Mouse (Mus musculus): ENCODE results near the gene Spa17. TPM values are rescaled to one million over a fixed set of nuclear protein-coding genes. Genes with fewer than 3 reads are reported as not detected.

Gene Spa17
- polyA plus RNA-seq (2015; fragmentation: Nextera tagmentation; extraction: Ambion mirVana) = 2.8 and 4.3 TPM in 2 replicates

DNA sequence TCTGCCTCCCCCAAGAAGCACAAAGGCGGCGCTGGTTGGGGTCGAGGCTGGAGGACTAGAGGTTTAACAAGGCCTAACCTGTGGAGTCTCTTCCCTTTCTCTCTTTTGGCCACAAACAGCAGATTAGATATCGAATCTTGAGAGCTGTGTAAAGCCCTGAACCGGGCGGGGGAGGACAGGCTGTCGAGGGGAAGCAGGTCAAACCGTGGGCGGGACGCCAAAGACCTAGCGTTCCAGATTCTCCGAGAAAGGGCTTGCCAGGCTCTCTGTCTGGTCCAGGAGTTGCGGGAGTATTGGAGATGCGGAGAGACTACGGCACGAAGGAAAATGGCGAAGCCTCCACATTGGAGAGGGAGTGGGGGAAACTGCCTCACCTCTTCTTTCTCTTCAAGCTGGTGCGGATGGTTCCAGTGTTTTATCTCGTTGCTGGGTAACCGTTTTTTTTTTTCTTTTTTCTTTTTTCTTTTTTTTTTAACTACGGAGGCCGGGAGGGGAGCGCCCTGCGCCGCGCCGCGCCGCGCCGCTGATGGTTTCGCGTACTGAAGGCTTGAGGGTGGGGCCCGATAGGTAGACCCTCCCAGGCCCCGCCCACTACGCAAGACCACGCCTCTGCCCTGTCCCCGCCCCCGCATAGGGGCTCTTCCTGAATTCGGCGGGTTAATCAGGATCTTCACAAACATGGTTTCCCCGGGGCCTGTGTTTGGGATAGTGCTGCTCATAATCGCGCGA is at the start of gene Spa17:
Gene Spa17, minus strand, starts transcription at position 541 of the 729 bp plus-strand sequence.
- DNase-seq (ENCODE audit: low spot score) = peak; percentile 95

GRCm38 (mm10) chr9:37663210-37663609 is 49.7 kb upstream of the Spa17 start:
- DNase-seq (ENCODE audit: low spot score) = no peak

DNA sequence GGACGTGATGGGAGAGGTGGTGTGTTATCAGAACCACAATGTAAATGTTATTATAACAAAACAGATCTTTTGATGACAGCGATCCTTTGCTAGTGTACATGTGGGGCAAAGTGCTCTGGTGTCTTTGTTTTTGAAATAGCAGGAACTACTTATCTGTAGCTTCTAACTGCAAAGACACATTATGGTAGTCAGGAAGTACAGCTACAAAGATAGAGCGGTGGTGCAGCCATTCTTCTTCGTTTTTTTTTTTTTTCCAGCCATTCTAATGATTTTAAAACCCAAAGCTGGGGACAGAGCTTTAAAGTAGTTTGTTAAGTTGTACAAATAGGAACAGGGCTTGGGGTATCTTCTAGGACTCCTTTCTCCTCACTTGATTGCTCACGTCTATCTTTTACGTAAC is 45.9 kb upstream of the Spa17 start:
- no peak for DNase-seq (ENCODE audit: low spot score)

DNA sequence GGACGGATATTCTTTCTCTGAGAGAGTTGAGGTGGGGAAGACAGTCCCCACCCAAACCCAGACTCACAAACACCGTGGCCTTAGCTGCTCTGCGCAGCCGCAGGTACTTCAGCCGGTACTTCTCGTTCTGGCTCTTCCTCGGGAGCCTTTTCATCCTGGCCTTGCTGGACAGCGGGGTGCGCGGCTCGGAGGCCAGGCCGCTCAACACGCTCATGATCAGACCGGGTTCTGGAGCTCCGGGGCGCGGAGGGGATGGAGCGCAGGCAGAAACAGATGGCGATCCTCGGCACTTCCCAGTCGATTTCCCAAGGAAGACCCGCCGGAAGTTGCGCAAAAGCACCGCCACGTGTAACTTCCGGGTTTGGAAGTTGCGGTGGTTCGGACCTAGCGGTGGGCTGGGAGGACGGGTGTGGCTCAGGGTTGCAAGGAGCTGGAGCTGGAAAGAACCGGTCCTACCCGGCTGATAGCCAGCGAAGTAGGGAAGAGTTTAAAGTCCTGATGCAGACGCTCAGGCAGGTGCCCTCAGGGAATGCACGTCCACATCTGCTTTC is 43.5 kb upstream of the Spa17 start, which contains the start of gene Tbrg1:
Gene Tbrg1, minus strand, starts transcription at position 382 of the 551 bp plus-strand sequence.
- peak; percentile 58 for DNase-seq (ENCODE audit: low spot score)

DNA sequence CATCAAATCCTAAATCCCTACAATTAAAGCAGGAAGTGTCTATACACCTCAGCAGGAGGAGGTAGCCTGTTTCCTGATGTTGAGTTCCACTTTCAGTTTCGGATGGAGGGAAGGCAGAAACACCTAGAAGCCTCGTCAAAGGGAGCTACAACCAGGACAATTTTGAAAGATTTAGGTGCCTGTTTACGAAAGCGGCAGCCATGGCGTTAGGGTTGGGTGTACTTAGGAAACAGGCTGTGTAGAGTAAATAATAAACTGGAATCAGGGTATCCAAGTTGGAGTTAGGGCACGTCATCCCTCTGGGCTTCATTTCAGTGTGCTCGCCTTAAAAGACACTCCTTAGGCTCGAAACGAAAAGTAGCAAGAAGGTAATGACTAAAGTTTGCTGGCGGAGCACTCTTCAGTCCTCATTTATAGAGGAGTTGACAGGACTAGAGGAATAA is 42.9 kb upstream of the Spa17 start:
- peak; percentile 52 for DNase-seq (ENCODE audit: low spot score)

- DNase-seq (ENCODE audit: low spot score) = peak; percentile 9
These were observed 42.4 kb upstream of the Spa17 start for GRCm38 (mm10) chr9:37655961-37656360.

GRCm38 (mm10) chr9:37653836-37654235 is 40.3 kb upstream of the Spa17 start:
- DNase-seq (ENCODE audit: low spot score) = no peak

GRCm38 (mm10) chr9:37650639-37651038 is 37.1 kb upstream of the Spa17 start:
- no peak for DNase-seq (ENCODE audit: low spot score)

GRCm38 (mm10) chr9:37646246-37646645 is 32.7 kb upstream of the Spa17 start:
- no peak for DNase-seq (ENCODE audit: low spot score)

GRCm38 (mm10) chr9:37638721-37639120 is 25.2 kb upstream of the Spa17 start:
- DNase-seq (ENCODE audit: low spot score) = no peak

- no peak for DNase-seq (ENCODE audit: low spot score)
These were observed 23.4 kb upstream of the Spa17 start for GRCm38 (mm10) chr9:37636800-37637542.

- DNase-seq (ENCODE audit: low spot score) = peak; percentile 39
These were observed 22.8 kb upstream of the Spa17 start for GRCm38 (mm10) chr9:37636335-37636734.

- DNase-seq (ENCODE audit: low spot score) = no peak
These were observed 20.7 kb upstream of the Spa17 start for GRCm38 (mm10) chr9:37634269-37634668.

DNA sequence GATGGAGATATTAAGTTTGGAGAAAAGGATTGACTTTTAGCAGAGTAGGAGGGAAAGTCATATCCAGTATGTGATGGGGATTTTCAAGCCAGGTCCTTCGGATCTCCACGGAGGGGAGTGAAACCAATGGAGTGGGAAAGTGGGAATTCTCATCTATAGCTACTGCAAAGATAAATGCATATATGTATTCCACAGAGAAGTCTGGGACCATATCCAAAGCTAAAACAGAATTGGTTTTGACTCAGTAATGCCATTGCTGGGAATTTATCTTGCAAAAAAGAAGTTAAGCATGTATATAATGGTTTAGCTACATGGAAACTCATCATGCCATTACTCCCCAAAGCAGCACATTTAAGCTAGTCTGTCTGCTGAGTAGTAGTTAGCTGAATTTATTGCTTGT is 18.8 kb upstream of the Spa17 start:
- DNase-seq (ENCODE audit: low spot score) = no peak

DNA sequence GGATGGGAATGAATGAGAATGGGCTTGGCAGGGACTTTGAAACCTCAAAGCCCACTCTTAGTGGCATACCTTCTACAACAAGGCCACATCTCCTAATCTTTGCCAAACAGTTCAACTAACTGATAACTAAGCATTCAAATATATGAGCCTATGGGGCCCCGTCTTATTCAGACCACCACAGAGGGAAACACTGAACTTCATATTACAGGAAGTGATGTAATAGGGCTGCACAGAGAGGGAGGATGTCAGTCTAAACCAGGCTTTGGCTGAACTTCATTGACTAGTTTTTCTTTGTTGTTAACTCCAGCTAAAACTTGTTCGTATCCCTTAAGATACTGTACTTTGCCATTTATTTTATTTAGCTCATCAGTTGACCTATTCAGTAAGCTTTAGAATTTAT is 16.4 kb upstream of the Spa17 start:
- DNase-seq (ENCODE audit: low spot score) = no peak

- DNase-seq (ENCODE audit: low spot score) = no peak
These were observed 15.1 kb upstream of the Spa17 start for GRCm38 (mm10) chr9:37628581-37628980.

DNA sequence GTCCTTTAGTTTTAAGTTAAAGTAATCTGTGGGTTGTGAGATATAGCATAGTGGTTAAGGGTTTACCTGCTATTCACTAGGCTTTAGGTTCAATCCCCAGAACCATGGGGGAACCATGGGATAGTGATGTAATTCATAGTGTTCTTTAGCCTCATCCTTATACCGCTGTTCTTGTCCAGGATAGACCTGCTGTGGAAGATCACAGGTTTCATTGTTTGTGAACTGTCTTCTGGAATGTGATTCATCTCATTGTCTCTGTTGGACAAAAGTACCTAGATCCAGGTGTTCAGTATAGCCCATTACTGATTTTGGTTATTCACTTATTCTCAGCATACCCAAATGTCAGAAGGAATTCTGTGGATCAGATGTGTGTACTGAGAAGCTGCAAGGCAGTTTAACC is 13.7 kb upstream of the Spa17 start:
- DNase-seq (ENCODE audit: low spot score) = no peak

DNA sequence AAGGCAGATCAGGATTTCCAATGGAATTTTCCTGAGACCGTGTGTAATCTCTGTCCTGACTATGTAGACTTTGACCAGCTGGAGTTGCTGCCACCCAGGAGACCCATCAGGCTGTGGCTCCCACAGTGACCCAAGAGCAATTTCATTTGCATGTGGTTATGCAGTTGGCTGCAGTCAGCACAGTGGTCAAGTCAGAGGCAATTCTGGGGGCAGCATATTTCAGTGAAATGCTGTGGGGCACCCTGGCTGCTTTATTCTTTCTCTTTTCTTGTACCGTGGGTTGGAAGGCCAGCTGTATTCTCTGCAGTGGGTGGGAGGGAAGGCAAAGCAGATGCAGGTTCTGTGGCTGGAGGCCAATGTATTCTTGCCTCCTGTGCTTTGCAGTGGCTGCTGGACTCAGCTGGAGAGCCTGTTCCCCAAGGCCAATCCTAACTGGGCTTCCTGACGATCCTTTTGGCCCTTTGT is 12.6 kb upstream of the Spa17 start:
- DNase-seq (ENCODE audit: low spot score) = no peak

DNA sequence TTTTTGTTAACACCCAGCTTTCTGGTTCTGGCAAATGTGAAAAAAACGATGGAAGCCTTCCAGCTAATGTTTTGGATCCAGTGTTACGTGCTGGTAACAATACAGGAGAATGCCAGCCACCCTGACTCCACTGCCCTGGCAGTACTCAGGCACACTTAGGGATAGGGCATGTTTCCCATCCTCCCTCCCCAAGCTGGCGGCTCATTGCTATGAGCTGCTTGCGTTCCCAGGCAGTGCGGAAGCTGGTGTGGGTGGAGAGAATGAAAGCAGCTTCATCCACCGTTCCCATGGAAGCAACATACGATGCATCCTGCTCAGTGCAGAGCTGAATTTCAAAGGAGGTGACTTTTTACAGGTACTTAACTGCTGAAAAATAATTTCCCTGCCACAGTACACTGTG is 12.1 kb upstream of the Spa17 start:
- no peak for DNase-seq (ENCODE audit: low spot score)

DNA sequence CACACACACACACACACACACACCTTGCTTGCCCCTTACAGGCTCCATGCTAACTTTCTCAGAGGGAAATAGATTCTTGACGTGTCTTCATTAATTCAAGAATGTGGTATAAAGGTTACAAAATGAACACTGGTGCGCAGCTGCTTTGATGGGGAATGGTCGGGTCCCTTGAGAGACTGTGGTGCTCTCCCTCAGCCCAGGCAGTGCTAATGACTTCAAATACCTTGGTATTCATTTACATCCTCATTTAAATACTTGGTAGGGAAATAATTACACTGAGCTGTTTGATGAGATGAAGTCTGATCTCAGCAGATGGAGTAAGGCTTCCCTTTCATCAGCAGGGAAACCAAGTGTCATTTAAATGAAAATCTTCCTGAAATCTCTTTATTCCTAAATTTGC is 11.6 kb upstream of the Spa17 start:
- DNase-seq (ENCODE audit: low spot score) = no peak

- DNase-seq (ENCODE audit: low spot score) = no peak
These were observed 11.0 kb upstream of the Spa17 start for GRCm38 (mm10) chr9:37624502-37624901.

DNA sequence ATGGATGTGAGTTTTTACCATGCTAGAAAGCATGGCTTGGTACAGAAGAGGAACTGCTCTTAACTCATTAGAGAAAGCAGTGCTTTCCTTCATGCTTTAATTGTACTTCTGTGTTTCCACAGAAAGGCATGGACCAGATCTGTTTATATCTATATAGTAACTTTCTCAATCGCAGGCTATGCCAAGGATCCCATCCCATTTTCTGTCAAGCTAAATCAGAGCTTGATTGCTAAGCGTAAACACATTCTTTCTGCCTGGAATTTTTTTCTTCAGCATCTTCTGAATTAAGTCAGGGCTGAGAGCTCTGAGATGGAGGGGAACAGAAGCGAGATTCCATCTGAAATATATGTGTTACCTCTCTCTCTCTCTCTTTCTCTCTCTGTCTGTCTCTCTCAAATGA is 10.5 kb upstream of the Spa17 start:
- no peak for DNase-seq (ENCODE audit: low spot score)
